Mouse (Mus musculus) thymus, adult 18-20 months (tissue): Measurements from ENCODE around the gene Cxcr2.

Experiments
- DNase-seq, 2 experiments: peaks; one replicate each; pipeline ENCODE4 v3.0.0; 2022; ENCODE audit warnings: mixed read lengths in 2 of 2

Gene Cxcr2

DNA sequence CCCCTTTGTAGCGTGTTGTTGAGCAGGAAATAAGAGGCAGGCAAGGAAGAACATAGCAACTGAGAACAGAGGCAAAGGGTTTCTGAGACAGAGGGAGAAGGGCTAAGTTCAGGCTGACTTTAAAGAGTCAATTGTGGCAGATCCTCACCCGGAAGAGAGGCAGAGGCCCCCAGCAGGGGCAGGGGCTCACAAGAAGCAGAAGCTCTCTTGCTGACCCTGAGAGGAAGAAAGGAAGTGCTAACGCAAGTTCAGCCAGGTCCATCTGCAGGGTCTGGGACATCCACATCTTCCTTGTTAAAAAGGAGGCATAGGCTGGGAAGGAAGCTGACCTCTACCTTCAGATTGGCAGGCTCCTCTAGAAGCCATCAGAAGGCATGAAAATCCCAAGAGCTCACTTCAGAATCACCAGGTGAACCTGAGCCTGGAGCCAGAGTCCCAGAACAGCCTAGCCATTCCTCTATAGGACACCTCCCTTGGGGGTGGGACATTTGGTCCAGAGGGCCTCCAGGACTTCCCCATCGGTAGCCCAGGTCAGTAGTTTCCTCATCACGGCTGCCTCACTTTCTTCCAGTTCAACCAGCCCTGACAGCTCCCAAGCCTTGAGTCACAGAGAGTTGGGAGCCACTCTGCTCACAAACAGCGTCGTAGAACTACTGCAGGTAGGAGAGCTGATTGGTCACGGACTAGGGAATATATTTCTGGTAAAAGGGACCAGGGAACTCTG lies at the start of gene Cxcr2:
Cxcr2 (plus strand) TSS at position 529 of the 724 bp plus-strand sequence.
- DNase-seq = no peak

DNA sequence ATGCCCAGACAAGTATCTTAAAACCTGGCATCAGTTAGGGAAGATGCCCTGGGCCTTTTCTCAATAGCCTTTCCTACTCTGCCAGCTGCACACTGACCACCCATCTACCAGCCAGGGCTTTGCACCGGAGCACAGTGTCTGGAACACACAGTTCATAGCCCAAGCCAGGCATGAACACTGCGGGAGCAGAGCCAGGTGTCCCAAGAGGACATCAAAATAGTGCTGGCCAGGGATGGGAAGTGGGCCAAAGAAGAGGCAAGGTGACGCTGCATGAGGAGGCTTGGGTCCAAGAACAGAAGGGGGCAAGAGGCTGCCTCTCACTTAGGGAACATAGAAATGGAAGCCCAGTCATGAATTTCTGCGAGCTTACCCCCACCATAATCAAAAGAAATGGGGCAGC lies 48.1 kb upstream of the Cxcr2 start:
- DNase-seq = no peak

DNA sequence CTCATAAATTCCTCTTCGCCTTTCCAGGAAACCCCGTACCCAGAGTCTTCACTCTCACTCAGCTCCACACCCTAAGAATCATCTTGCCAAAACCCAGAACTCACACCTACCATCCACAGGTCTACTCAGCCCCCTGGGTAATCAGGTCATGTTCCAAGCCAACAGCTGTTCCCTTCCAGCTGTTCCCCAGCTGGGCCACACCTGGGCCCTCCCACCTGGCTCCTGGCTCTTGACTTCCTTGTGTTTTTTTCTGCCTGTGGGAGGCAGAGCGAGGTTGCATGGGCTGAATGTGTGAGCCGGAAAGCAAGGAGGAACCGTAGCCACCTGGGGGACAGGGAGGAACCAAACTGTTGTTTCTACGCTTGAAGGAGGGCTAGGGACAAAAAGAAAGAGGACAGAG lies 47.6 kb upstream of the Cxcr2 start:
- DNase-seq = no peak

DNA sequence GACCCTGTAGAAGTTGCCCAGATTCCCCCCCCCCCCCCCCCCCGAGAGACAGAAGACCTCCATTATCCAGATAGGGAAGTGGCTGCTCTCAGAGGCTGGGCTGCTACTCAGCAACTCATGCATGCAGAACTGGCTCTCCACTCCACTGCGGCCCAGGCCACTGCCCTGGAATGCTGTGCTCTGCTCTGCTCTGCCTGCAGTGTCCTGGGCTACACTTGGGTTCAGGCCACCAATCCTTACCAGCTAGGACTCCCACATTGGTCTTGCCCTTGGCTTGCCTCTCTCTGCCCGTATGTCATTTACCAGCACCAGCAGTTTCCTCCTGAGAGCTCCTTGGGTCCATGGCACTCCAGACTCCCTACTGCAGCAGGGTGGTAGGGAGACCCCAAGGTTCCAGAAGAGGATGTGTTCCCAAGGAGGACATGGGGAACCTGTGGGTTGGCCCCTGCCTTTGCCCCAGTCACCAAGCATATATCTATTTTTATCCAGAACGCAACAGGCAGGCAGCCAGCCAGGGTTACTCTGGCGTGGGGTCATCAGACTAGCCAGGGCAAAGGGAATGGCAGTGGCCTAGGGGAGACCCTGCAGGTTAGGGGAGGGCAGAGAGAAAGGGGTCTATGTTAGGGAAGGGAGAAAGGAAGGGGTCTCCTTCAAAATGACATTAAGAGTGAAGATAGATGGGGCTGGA lies 45.7 kb upstream of the Cxcr2 start:
- DNase-seq = no peak

DNA sequence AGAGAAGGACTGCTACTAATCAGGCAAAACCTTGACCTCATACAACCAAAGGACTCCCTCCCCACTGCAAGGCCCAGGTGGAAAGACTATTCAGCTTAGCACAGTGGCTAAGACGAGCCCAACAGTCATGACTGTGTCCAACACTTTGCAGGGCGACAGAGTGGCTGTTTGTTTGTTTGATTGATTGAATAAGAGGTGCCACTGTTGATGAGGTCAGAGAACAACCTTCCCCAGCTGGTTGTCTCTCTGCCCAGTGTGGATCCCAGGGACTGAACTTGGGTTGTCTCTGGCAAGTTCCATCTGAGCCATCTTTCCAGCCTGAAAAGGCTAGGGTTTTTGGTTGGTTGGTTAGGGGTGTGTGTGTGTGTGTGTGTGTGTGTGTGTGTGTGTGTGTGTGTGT lies 44.1 kb upstream of the Cxcr2 start:
- no peak for DNase-seq

DNA sequence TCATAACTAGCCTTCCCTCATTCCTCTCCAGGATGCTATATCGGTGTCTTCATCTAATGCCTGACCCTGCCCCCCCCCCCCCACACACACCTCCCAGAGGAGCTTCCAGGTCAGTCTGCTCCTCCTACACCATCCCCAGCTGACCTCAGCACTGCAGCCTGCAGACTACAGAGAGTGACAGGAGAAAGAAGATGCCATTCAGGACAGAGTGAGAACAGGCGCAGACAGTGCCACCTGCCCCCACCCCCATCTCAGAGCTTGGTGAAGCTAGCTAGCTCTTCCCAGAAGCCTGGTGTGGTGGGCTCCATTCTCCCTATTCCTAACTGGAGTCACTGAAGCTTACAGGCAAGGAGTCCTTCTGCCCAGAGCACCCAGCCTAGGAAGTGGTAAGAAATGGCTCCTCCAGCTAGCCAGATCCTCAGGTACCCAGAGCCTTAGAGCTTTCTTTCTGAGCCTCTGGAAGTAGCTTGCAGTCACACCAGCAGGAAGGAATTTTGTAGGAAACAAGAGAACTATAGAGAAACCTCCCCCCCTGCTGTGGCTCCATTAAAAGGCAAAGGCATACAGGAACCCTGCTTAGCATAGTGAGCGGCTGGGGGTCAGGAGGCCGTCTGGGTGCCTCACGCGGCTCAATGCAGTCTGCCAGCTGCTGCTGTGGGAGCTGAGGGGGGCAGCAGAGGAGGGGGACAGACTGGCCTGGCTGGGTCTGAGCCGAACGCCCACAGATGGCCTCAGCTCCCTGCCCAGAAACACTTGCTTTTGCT lies 42.7 kb upstream of the Cxcr2 start:
- no peak for DNase-seq

DNA sequence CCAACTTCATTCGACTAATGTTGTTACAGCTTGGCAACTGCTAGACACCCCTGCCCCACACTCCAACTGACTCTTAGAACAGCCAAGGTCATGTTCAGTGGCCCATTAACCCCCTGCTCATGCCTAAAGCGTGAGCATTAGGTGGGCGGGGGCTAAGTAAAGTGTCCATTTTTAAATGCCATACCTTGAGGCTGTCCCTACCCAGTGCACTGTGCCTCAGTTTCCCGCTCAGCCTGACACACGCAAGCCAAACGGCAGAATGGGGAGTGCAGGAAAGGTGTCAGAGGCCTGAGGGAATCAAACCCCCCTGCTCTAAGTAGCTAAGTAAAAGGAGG lies 42.1 kb upstream of the Cxcr2 start:
- DNase-seq = no peak

DNA sequence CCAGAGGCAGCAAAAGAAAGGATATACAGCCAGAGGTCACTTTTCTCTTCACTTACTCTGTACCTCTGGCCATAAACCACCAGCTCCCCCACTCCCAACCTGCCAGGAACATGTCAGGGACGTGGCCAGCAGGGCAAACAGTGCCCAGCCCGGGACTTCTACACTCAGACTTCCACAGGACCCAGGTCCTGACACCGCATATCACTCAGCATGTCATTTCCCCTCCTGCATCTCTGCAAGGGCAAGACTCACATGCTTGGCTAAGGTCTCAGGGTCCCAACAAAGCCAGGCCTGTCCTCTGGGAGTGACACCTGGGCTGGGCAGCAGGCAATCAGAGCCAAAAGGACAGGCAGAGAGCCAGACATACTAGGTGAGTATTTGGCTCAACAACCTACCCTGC lies 40.7 kb upstream of the Cxcr2 start:
- no peak for DNase-seq

DNA sequence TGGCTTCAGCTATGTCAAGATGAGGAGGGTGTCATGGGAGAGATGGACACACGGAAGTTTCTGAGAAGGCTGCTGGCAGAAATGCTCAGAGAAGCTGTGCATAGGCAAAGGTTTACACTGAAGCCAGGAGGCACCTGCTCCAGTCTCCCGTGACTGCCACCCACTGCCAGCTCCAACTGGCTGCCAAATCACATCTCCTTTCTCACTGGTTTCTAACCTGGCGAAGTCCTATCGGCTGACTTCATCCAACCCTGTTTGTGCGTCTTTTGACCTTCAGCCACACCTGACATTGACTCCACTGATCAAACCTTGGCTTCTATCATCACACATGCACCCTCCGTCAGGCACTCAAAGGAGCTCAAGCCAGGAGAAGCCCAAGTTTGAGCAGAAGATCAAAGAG lies 35.9 kb upstream of the Cxcr2 start:
- no peak for DNase-seq

DNA sequence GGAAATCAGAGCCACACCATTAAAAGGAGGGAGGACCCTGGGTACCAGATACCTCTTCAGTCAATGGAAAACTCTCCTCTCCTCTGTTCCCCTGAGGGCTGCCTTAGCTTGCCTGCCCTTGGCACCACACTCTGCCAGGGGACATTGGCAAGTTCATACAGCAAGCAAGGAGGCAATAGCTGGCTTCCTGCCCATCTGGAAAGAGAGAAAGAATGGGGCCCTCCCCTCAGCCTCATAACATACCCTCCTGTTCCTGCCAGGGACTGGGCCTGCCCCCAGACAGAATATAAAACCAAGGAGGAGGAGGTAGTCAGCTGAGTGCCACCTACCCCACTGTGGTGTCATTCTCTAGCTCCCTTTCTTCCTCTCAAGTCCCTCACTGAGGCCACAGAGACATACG lies 34.7 kb upstream of the Cxcr2 start:
- no peak for DNase-seq

DNA sequence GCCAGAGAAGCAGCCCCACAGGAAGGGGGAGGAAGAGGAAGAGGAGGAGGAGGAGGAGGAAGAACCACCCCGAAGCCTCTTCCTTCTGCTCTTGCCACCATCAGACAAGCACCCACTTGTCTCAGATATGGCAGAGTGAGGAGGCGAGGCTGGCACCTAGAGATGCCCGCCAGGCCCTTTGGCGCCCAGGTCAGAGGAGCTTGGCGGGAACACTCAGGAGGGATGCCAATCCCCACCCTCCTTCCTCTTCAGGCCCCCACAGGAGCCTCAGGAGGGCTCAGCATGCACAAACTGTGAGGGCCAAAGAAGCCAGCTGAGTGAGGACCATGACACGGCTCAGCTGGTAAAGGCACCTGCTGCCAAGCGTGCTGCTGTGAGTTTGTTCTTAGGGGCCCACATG lies 32.7 kb upstream of the Cxcr2 start:
- no peak for DNase-seq

DNA sequence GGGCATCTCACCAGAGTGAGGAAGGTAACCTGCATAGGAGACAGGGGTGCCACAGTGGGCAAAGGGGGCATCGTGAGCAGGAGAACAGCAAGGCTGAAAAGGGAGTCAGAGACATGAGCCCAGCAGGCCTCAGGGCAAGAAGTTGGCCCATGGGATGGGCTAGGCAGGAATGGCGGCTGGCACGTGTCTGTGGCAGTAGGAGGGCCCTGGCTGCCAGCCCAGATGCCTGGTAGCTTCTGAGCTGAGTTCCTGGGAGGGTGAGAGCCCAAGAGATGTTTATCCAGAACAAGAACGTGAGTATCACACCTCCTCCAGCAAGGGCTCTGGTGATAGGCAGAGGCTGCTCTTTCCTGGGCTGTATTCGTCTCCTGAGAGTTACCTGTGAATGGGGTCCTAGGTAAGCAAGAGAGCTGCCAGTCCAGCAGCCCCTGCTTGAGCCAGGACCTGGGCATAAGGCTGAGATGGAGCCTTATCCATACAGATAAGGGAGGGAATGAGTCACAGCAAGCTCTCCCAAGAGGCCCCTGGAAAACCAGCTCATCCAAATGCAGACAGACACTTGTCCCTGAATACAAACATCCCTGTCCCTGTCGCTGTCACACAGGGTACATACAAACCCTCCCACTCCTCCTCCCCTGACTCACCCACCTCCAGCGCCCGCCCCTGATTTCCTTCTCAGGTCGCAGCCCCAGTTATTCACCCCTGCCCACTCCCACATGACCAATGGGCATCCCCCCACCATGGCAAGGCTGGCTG lies 31.8 kb upstream of the Cxcr2 start:
- no peak for DNase-seq

DNA sequence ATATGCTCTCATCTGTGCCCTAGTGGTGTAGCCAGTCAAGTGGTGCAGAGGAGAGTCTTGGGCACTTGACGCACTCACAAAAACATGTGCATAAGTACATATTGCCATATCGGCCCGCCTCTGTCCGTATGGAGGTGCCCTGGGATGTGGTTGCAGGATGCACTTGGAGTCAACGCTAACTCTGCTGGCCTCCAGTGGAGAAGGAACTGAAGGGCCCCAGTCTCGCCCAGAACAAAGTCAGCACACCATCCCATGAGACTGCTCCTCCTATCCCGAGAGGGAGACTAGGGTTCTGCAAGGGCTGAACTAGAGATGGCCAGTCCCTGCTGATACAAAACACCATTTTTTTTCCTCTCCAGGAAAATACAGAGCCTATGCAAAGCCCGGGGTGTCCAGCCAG lies 30.6 kb upstream of the Cxcr2 start:
- DNase-seq = no peak

DNA sequence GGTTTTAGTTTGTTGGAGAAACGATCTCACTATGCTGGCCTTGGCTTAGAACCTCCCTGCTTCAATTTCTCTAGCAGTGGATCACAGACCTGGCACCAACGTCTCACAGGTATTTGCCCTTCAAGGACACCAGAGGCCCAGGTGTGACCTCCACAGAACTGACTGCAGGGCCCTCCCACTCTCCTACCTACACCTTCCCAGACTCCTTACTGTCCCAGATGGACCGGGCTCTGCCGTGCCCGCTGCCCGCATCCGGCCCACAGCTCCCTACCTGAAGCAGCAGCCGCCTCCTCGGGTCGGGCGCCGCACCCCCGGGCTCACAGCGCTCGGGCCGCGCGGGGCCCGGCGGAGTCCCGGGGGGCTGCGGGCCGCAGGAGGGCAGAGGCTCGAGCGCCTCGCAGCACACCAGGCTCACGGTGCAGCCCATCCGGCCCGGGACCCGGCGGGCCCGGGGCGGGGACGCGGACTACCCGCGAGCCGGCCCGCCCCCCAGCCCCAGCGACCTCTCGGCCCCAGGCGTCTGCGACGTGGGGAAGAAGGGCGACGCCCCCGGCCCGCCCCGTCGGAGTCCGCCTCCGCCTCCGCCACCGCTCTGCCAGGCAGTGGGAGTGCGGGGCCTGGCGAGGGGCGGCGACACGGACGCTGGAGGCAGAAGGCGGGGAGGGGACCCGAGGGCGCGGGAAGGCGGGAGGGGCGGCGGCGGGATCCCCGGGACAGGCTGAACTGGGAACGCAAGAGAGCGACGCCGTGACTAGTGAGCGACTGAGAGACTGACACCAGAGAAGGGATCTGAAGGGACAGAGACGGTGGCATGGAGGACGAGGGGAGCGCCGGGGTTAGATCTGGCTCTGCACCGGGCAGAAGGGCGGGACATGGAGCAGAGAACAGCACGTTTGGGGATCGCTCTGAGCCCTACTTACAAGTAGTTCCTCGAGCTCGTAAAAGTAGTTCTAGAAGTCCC lies 29.5 kb upstream of the Cxcr2 start, which contains the start of gene Tns1:
Tns1 (minus strand) TSS at position 429 of the 961 bp plus-strand sequence.
- DNase-seq = peak; percentile 54 to 57

DNA sequence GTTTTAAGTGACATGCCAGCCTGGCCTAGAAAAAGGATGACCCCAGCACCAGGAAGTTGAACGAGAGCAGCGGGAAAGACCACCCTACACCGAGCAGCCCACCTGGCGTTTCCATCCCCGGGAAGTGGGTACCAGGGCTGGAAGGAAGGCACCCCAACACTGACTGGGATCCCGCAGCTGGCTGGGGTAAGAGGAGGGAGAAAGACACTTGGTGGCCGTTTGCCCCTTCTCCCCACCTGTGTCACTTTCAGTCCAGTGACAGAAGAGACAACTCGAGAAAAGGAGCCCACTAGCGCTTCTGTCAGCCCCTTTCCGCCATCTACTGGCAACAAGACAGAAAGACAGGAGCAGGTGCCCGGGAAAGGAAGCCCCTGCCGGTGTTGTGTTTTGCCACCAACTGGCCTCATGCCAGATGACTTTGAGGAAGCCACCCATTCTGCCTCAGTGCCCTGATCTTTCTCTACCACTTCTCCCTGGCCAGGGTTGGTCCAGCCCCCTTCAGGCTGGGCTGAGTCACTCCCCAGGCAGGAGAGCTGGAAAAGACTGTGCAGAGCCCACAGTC lies 28.7 kb upstream of the Cxcr2 start, which contains the start of gene Rufy4:
Rufy4 (plus strand) TSS at position 551 of the 562 bp plus-strand sequence.
- peak; percentile 65 to 78 for DNase-seq

DNA sequence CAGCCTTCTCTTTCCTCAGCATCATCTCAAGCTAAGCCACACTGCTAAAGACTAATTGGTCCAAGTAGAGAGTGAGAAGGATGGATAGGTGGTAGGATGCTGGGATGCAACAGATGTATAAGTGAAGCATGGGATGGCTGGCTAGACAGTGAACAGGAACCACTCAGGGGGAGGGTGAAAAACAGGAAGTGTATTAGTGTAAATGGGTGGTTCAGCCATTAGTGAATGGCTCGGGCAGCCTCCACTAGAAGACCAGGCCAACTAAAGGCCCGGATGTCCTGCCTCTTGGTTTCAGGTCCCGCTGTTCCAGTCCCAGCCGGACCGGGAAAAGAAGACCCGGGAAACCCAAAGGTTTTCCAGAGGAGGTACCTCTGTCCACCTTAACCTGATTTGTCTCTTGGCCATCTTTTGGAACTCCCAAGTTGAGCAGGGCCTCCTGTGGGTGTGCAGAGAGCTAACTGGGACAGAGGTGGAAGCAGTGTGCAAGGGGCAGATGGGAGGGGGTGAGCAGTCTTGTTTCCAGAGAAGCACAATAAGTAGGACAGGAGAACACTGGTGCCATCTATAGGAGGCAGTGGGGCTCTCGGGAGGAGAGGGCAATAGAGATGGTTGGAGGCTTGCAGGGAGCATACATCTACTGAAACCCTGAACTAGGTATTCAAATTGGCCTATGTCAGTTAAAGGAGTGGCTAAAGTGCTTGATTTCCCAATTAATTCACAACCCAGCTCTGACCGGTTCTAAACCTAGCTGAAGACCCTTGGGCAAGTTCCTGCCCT lies 22.7 kb upstream of the Cxcr2 start:
- DNase-seq = no peak

DNA sequence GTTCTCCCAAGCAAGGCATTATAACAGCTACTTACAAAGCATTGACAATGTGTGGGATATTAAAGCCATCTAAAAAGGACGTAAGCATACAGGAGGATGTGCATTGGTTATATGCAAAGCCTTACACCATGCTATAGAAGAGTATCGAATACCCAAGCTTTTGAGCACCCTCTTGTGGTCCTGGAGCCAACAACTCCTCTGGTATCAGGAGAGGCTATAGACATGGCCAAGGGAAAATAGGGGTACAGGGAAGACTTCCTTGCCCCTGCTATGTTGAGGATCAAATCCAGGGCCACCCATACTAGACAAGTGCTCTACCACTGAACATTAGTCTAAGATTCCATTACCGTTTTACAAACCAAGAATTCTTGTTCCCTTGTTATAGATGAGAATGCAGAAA lies 21.8 kb upstream of the Cxcr2 start:
- DNase-seq = no peak

DNA sequence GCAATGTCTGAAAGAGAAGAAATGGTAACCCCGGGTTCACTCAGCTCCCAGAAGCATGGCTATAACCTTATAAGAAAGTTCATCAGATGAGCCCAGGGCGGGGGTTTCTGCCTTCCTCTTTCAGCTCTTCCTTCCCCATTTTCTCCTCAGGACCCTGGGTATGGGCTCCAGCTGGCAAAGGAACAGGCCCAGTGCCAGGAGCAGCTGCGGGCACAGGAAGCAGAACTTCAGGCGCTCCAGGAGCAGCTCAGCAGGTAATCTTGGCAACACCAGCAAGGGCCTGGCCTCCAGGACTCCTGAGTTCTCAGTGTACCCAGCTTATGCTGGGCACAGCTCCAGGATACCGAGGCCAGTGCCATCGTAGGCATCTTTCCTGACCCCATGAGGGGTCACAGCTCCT lies 19.8 kb upstream of the Cxcr2 start:
- no peak for DNase-seq

DNA sequence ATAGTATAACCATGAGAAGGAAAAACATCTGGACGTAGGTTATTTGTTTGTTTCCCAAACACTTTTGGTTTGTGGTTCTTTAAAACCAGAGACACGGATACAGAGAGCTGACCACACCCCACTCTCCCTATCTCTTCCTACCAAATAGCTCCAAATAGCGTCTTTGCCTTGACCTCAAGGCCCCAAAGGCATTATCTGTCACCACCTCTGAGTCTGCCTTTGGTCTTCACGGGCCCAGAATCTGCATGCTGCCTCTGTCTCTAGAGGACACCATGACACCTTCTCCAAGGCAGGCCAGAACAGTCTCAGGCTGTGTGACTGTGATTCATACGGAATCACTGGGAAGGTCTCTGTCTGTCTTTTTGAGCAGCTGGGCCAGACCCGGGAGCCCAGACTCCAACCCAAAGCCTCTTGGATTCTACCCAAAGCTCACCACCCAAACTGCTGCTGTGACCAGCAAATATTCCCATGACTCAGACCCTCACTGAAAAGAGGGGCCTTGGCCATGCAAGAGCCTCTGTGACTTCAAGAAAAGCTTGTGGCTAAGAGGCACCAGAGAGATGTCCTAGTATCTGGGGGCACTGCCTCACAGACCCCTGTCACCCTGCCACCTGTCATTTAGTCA lies 18.4 kb upstream of the Cxcr2 start:
- no peak for DNase-seq

DNA sequence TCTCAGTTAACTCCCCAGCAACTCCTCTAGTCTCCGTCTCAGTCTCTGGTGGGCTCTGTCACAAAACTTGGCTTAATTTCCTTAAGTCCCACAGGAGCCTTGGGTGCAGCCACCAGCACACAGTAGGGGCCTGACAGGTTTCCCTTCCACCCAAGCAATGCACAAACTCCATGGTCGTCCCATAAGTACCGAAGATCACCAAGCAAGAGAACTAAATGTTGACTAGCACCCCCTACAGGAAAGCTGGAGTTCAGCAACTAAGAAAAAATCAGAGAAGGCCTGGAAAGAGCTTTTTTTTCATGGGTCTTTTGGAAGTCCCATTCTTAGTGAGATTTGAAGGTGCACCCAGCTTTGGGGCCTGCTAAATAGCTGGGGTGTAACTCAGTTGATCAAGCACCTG lies 14.4 kb upstream of the Cxcr2 start:
- no peak for DNase-seq
